Mouse (Mus musculus): ENCODE data around the gene Dnah2. TPM values are rescaled to one million over a fixed set of nuclear protein-coding genes. Genes with fewer than 3 reads are reported as not detected.
"Not testable (repeated sequence)": the region's sequence is repeated elsewhere in the genome, so short reads cannot be mapped to it uniquely, and the experiment has no call there.

Gene Dnah2
- polyA plus RNA-seq, 1 experiment from 2014 or later, result 1.4 TPM

DNA sequence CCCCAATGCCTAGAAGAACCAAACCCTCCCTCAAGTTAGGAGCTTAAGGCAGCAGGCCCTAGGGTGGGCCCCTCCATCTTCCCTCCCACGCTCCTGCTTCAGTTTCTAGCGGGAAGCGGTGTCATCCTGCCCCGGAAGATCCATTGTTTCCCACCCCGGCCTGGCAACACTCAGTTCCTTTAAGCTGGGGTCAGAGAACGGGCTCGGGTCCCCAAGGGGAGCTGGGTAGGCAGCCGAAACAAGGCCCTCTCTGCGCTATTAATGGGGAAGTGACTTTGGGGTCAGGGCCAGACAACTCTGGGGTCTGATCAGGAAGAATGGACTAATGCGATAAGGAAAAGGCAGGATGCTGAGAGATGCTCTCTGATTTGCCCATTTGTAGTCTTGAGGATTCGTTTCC, 152.1 kb downstream of the Dnah2 start:
- Histone ChIP-seq H3K27ac (0 out of 2 replicates have a peak overlapping the region, but pooled peaks have one; percentile 12), H3K9ac (peak overlapping the region; percentile 73; the same call in 1 of the 2 replicates), H3K36me3 (peaks cover 32% of the 10 kb centered on the region), H3K9me3 (replicated peaks) (no peaks in the 10 kb centered on the region), H3K4me2 (replicated peaks) (peak overlapping the region; percentile 62), H3K27me3 (peaks cover 26% of the 10 kb centered on the region), H3K4me1 (peaks cover 37% of the 10 kb centered on the region), H3K4me3 (peak overlapping the region; percentile 65)
- 28% methylated on average over 11 of the region's 11 CpGs for WGBS
- no peak for ATAC-seq (ENCODE audit: low FRiP score)

DNA sequence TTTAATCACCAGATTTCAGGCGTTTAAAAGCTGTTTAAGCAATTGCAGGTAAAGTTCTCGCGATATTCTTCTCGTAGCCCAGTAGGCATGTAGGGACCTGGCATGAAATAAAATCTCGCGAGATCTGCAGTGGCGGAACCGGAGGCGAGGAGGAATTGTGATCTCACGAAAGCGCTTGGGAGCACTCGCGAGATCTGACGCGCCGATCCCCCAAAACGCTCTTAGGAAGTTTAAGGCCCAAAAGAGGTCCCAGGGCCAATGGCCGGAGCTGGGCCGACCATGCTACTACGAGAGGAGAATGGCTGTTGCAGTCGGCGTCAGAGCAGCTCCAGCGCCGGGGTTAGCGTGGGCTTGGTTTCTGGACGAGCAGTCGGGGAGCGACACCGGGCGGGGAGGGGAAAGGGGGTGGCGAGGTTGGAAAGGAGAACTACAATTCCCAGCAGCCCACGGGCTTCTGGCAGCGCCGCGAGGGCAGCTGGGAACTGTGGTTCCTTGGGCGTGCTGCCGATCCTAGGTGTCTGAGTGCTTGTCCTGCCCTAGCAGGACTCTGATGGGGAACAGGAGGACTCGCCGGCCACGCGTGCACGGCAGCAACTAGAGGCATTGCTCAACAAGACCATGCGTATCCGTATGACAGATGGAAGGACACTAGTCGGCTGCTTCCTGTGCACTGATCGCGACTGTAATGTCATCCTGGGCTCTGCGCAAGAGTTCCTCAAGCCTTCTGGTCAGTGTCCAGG, 153.1 kb downstream of the Dnah2 start:
- H3K27me3 ChIP-seq, result peaks cover 23% of the 10 kb centered on the region
- under 1% methylated on average over 48 of the region's 48 CpGs for WGBS

DNA sequence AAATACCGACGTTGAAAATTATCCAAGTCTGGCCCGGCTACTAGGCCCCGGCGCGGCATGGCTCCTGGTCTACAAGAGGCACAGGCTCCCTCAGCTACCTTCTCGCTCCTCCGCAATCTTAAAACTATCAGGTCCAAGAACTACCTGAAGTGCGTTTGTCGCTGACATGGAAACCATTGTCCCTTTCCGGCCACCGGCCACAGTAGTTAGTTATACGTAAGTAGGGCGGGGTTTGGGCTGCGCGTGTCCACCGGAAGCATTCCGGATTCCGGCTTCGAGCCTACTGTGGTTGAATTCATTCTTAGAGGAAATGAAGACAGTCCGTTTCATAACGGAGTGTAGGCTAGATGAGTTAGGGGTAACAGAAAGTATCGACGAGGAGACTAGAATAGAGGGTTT, 153.7 kb downstream of the Dnah2 start, which contains the start of the genes Naa38 and Cyb5d1:
TSS of gene Naa38 (plus strand) at position 253 of the 399 bp plus-strand sequence.
TSS of gene Cyb5d1 (minus strand) at position 397 of the 399 bp plus-strand sequence.
- H3K27ac ChIP-seq, result peak within 1 kb of the TSS; percentile 96
- peaks cover 16% of the 10 kb centered on the region for H3K36me3 ChIP-seq
- H3K4me2 ChIP-seq (replicated peaks), result peak within 1 kb of the TSS; percentile 62
- peak within 1 kb of the TSS; percentile 65 for H3K4me3 ChIP-seq
- H3K27me3 ChIP-seq, result peaks cover 17% of the 10 kb centered on the region
- not testable (repeated sequence) for H3K9me3 ChIP-seq (replicated peaks)
- H3K4me1 ChIP-seq, result peaks cover 35% of the 10 kb centered on the region
- H3K9ac ChIP-seq, result peak within 1 kb of the TSS; percentile 73
- ATAC-seq (ENCODE audit: low FRiP score), result peak; percentile 80
- WGBS, result 3% methylated on average over 24 of the region's 24 CpGs

More for the DNA sequence above, 153.1 kb downstream of the Dnah2 start:
- Histone ChIP-seq H3K36me3 (peaks cover 22% of the 10 kb centered on the region), H3K4me2 (replicated peaks) (peak overlapping the region; percentile 62), H3K4me3 (peak overlapping the region; percentile 65), H3K9me3 (replicated peaks) (no peaks in the 10 kb centered on the region), H3K9ac (peak overlapping the region; percentile 73), H3K27ac (peak overlapping the region; percentile 96), H3K4me1 (peaks cover 34% of the 10 kb centered on the region)
- ATAC-seq (ENCODE audit: low FRiP score), result peak; percentile 86

- Histone ChIP-seq H3K27me3 (peaks cover 12% of the 10 kb centered on the region), H3K4me1 (peaks cover 31% of the 10 kb centered on the region), H3K4me2 (replicated peaks) (peak overlapping the region; percentile 62), H3K9ac (peak overlapping the region; percentile 73), H3K27ac (peak overlapping the region; percentile 96; the same call in 1 of the 2 replicates), H3K4me3 (peak overlapping the region; percentile 65), H3K36me3 (peaks cover 11% of the 10 kb centered on the region)
- WGBS, result 2% methylated on average over 31 of the region's 31 CpGs
- ATAC-seq (ENCODE audit: low FRiP score); H3K9me3 ChIP-seq (replicated peaks): not testable (repeated sequence)
Observed at GRCm38 (mm10) chr11:69394591-69395167, 154.2 kb downstream of the Dnah2 start.

DNA sequence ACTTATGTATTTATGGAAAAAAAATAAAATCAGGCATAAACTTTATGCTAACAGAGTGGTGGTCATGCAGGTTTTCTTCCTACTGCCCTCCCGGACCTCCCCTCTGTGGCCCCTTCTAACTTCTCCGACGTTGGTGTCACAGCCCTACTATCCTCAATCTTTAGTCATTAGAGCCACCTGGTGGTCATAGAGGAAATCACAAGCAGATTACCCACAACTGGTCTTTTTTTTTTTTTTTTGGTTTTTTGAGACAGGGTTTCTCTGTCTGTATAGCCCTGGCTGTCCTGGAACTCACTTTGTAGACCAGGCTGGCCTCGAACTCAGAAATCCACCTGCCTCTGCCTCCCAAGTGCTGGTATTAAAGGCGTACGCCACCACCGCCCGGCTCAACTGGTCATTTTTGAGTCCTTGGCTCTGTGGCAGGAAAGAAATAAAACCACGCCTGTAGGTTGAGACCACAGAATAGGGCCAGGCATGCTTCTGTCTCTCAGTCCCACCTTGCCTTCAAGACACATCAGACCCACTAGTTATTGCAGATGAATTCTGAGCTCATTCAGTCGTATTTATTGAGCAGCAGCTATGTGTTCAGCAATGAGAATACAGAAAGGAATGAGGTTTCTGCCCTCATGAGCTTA, 158.4 kb downstream of the Dnah2 start:
- Histone ChIP-seq H3K4me1 (peaks cover 7% of the 10 kb centered on the region), H3K4me2 (replicated peaks) (no peak overlapping the region), H3K4me3 (no peak overlapping the region), H3K9me3 (replicated peaks) (no peaks in the 10 kb centered on the region), H3K36me3 (peaks cover 9% of the 10 kb centered on the region; the same call in 1 of the 2 replicates), H3K27ac (no peak overlapping the region), H3K9ac (no peak overlapping the region), H3K27me3 (no peaks in the 10 kb centered on the region)
- WGBS, result 50% methylated on average over 10 of the region's 10 CpGs
- no peak for ATAC-seq (ENCODE audit: low FRiP score)

DNA sequence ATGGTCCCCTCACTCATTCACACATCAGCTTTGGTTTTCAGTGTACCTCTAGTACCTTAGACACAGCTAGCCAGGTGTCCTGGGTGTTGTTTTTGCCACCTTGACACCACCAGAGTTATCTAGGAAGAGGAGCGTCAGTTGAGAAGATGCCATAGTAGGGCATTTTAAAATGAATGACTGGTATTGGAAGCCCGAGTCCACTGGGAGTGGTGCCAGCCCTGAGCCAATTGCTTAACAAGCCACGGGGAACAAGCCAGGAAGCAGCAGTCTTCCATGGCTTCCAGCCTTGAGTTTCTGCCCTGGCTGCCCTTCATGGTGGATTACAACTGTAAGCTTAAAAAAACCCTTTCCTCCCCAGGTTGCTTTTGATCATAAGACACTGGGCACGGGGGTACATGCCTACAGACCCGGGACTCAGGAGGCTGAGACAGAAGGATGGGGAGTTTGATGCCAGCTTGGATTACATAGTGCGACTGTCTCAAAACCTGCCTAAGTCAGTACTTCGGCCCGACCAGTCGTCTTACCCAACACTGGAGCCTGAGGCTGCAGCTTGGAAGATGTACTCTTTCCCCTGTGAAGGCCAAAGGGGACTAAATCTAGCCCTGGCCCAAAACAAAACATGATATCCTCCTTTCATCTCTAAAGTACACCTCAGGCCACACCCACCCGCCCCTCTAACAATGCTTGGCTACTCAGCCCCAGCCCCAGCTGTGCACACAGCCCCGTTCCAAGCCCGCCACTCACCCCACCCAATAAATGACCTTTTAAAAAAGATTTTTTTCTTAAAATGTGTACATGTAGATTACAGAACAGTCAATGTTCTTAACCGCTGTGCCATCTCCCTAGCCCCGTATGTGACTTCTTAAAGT, 159.1 kb downstream of the Dnah2 start:
- Histone ChIP-seq H3K27me3 (no peaks in the 10 kb centered on the region), H3K36me3 (peaks cover 9% of the 10 kb centered on the region; the same call in 1 of the 2 replicates), H3K27ac (no peak overlapping the region), H3K9ac (no peak overlapping the region), H3K4me2 (replicated peaks) (no peak overlapping the region), H3K4me1 (peaks cover 7% of the 10 kb centered on the region), H3K9me3 (replicated peaks) (no peaks in the 10 kb centered on the region), H3K4me3 (no peak overlapping the region)
- ATAC-seq (ENCODE audit: low FRiP score), result no peak
- WGBS, result 74% methylated on average over 14 of the region's 14 CpGs

GRCm38 (mm10) chr11:69388680-69389079, 160.2 kb downstream of the Dnah2 start:
- ATAC-seq (ENCODE audit: low FRiP score), result no peak
- 98% methylated on average over 4 of the region's 4 CpGs for WGBS
- Histone ChIP-seq H3K27me3 (no peaks in the 10 kb centered on the region), H3K4me2 (replicated peaks) (no peak overlapping the region), H3K4me3 (no peak overlapping the region), H3K9me3 (replicated peaks) (no peaks in the 10 kb centered on the region), H3K27ac (no peak overlapping the region), H3K9ac (no peak overlapping the region), H3K36me3 (peaks cover 9% of the 10 kb centered on the region; the same call in 1 of the 2 replicates), H3K4me1 (0 out of 2 replicates have a peak, but pooled peaks cover 2% of the 10 kb centered on the region)

- Histone ChIP-seq H3K27ac (no peak overlapping the region), H3K36me3 (0 out of 2 replicates have a peak, but pooled peaks cover 5% of the 10 kb centered on the region), H3K27me3 (no peaks in the 10 kb centered on the region), H3K4me1 (0 out of 2 replicates have a peak, but pooled peaks cover 2% of the 10 kb centered on the region), H3K4me3 (no peak overlapping the region), H3K4me2 (replicated peaks) (no peak overlapping the region), H3K9ac (no peak overlapping the region), H3K9me3 (replicated peaks) (no peaks in the 10 kb centered on the region)
- WGBS, result 83% methylated on average over 7 of the region's 7 CpGs
- no peak for ATAC-seq (ENCODE audit: low FRiP score)
Observed at GRCm38 (mm10) chr11:69386758-69387157, 162.2 kb downstream of the Dnah2 start.

DNA sequence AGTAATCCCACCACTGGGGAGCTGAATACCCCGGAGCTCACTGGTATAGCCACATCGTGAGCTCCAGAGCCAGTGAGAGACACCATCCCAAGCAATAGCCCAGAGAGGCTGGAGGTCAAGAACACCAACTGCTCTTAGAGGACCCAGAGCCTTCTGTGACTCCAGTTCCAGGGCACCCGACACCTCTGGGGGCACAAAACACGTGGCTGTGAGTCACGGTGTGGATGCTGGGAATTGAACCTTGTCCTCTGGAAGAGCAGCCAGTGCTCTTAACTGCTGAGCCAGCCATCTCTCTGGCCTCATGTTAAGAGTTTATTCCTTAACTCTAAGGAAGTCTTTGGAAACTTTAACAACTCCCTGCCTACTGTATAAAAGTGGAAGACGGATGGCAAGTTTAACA, 163.9 kb downstream of the Dnah2 start:
- no peak for ATAC-seq (ENCODE audit: low FRiP score)
- 82% methylated on average over 6 of the region's 6 CpGs for WGBS
- no peak overlapping the region for H3K4me2 ChIP-seq (replicated peaks)
- H3K27ac ChIP-seq, result no peak overlapping the region
- H3K9ac ChIP-seq, result no peak overlapping the region
- H3K9me3 ChIP-seq (replicated peaks), result no peaks in the 10 kb centered on the region
- no peaks in the 10 kb centered on the region for H3K27me3 ChIP-seq
- H3K36me3 ChIP-seq, result 0 out of 2 replicates have a peak, but pooled peaks cover 5% of the 10 kb centered on the region
- H3K4me3 ChIP-seq, result no peak overlapping the region
- no peaks in the 10 kb centered on the region for H3K4me1 ChIP-seq

GRCm38 (mm10) chr11:69382478-69383105, 166.3 kb downstream of the Dnah2 start:
- Histone ChIP-seq H3K27me3 (no peaks in the 10 kb centered on the region), H3K9ac (no peak overlapping the region), H3K9me3 (replicated peaks) (no peaks in the 10 kb centered on the region), H3K4me1 (no peaks in the 10 kb centered on the region), H3K36me3 (0 out of 2 replicates have a peak, but pooled peaks cover 8% of the 10 kb centered on the region), H3K4me3 (no peak overlapping the region), H3K4me2 (replicated peaks) (no peak overlapping the region), H3K27ac (no peak overlapping the region)
- WGBS, result 64% methylated on average over 10 of the region's 10 CpGs
- no peak for ATAC-seq (ENCODE audit: low FRiP score)

GRCm38 (mm10) chr11:69381356-69381755, 167.6 kb downstream of the Dnah2 start:
- Histone ChIP-seq H3K9me3 (replicated peaks) (no peaks in the 10 kb centered on the region), H3K4me3 (no peak overlapping the region), H3K27ac (no peak overlapping the region), H3K27me3 (no peaks in the 10 kb centered on the region), H3K4me1 (no peaks in the 10 kb centered on the region), H3K4me2 (replicated peaks) (no peak overlapping the region), H3K9ac (no peak overlapping the region), H3K36me3 (0 out of 2 replicates have a peak, but pooled peaks cover 7% of the 10 kb centered on the region)
- WGBS, result 89% methylated on average over 6 of the region's 6 CpGs
- ATAC-seq (ENCODE audit: low FRiP score), result no peak
